Mouse (Mus musculus) erythroblast, adult 5-6 weeks (primary cell): Measurements from ENCODE around the gene Itprid2. TPM values are rescaled to one million over a fixed set of nuclear protein-coding genes. Genes with fewer than 3 reads are reported as not detected.

ENCODE experiments used
- ATAC-seq: replicated peaks from 2 replicates; pipeline ENCODE4 v1.8.0; 2016; ENCODE audit warnings: moderate number of reproducible peaks, mild to moderate bottlenecking, moderate TSS enrichment, inconsistent platforms; ENCODE audit not compliant: poor library complexity, low FRiP score, severe bottlenecking
- total RNA-seq, 2 experiments: library from RNA; stranded (forward) in 1 of 2; stranded (reverse) in 1 of 2; fragments of 150-400 nt in 1 of 2; fragments of 200-764, 138-1000 nt in 1 of 2; gene quantifications; 2 replicates each; pipeline versions ENCODE4 v1.2.3 to v1.2.4; 2015 to 2017; ENCODE audit warnings: low replicate concordance in 2 of 2

Itprid2 gene
- total RNA-seq, 2 experiments from 2014 or later, result 3.2 to 3.8 TPM

DNA sequence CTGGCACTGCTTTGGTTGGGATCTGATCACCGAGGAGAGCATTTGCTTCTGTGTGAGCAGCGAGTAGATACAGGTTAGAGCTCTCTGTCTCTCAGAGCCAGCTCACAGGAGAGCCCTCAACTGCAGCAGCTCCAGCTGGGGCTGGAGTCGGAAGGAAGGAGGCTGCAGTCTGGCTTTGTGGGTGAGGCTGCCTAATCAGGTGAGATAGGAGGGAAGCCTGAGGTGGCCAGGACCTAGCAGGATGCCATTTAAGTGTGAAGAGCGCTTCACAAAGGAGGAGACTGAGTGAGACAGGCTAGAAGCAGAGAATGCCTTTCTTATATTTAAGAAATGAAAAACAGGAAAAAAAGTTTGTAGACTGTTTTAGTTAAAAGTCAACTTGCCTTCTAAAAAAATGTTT is 11.9 kb downstream of the Itprid2 start:
- no peak for ATAC-seq

DNA sequence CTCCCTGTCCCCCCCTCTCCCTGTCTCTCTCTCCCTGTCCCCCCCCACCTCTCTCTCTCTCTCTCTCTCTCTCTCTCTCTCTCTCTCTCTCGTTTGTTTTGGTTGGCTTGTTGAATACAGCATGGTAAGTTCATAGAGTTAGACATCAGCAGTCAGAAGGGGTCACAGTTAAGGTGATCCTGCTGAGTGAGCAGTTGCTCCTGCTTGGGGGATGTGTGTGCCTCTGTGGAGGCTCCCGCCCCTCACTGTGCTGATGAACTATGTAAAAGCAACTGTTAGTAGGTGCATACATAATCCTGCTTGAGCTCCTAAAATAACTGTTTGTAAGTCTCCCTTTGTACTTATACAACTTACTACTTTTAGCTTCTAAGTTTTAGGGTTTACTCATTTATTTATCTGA is 12.6 kb downstream of the Itprid2 start:
- no peak for ATAC-seq

DNA sequence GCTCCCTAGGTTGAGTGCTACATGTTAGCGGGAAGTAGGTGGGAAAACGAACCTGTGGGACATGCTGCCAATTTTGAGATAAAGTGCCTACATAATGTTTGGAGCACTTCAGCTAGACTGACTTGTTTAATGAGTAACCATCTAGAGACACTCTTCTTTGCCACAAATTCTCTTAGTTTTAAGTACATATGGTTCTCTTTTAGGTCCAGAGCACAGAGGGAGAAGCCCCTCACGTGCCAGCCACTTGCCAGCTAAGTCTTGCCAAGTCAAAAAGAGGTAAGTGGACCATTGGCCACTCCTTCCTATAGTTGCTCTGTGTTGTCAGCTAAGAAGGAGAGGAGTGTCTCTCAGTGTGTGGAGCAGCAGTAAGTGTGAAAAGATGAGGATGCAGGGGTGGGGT is 16.0 kb downstream of the Itprid2 start:
- ATAC-seq, result no peak

DNA sequence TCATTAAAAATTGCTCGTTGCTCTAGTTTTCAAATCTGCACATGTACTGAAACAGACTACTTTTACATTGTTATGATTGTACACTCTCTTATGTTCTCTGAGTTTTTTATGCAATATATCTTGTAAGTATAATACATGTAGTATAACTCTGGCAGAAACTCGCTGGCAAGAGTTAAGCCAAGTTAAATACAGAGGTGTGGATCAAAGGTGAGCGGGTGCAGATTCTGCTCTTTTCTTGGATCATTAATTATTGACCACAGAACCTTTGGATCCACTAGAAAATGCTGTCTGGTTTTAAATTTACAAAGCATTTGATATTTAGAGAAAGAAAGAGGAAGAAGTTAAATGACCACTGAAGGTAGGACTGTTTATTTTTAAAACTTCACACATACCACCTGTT is 16.5 kb downstream of the Itprid2 start:
- no peak for ATAC-seq

DNA sequence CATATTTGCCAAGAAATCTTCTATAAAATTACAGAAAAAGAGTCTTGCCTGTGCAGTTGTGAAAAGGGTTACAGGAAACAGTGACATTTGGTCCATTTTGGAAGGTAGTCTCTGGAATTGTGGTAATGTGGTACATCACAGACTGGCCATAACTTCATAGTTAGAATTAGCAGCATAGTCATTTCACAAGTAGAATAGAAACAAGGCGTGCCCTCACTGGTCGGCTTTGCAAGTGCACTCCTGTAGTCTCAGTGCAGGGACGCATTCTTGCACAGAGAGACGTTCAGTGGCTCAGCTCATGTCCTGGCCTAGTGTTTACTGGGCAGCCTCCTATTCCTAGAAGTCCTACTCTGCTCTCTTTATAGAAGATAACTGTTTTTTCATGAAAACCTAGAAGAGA is 17.4 kb downstream of the Itprid2 start:
- no peak for ATAC-seq

DNA sequence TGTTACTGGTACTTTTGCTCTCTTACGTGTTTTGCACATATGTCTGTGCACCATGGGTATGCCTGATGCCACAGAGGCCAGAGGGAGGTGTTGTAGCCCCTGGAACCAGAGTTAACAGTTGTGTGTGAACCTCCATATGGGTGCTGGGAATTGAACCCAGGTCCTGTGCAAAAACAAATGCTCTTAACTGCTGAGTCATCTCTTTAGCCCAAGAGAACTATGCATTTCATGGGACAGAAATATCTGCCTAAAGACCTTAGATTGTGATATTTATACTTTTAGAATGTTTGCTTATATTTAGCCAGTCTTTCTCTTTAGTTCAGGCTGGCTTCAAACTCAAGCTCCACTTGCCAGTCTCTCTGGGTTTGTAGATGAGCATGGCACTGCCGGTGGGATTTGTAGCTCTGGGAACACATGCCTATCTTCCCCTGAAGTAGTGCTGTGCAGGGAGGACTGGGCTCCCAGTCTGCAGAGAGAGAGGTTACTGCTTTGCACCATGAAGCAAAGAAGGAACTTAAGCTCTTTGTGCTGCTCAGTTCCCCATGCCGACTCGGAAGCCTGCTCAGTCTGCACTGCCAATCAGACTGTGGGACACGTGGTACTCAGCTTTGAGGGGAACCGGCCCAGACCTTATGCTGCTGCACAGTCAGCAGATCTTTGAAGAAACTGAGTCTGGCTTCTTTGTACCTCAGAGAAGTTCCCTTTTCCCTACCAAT is 18.1 kb downstream of the Itprid2 start:
- no peak for ATAC-seq

DNA sequence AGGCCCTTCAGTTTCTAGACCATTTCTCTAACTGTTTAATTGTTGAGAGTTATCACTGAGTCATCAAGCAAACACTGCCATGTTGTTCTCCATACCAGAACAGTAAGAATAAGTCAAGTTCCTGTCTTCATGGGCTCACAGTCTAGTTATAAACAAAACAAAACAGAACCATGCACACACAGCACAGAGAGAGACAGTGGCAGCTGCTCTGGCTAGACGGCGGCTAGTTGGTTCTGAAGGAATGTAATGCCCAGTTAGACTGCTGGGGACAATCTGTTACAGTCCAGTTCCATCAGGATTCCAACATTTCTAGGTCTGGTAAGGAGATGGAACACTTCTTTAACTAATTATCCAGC is 18.6 kb downstream of the Itprid2 start:
- ATAC-seq, result no peak

DNA sequence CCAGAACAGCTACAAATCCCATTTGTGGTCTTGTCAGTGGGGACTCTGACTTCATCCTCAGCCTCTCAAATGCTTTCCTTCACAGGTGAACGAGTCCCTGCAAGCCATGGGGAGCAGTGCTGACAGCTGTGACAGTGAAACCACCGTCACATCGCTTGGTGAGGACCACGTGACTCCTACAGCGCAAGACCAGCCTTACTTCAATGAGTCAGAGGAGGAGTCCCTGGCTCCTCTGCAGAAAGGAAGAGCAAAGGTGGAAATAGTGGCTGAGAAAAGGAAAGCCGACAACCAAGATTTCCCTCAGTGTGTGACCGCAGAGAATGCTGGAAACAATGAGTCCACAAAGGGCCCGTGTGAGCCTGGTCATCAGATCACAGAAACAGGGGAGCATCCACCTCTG is 21.9 kb downstream of the Itprid2 start:
- no peak for ATAC-seq

DNA sequence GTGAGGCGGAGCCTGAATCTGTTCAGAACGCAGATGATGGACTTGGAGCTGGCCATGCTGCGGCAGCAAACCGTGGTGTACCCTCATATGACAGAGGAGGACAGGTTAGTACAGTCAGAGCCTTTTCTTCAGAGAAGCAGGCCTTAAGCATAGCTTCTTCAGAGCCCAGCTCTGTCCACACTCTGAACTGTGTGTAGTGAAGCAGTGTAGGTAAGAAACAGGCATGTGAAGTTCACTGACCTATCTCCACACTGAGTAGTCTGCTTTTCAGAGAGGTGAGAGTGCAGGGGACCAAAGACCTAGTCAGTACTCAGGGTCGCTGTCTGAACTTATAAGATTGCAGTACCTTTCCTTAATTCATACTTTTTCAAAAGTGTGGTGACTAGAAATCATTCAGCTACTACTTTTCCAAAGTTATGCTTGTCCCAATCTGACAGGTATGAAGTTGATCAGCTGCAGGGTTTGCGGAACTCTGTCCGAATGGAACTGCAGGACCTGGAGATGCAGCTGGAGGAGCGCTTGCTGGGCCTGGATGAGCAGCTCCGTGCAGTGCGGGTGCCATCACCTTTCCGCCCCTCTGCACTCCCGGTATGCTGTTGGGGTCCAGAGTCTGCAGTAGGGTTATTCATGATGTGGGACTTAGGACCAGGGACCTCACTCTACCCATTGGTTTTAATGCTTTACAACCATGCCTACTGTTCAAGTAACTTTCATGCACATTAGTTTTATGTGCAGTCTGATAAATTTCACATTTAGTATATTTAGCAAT is 25.4 kb downstream of the Itprid2 start:
- ATAC-seq, result no peak

DNA sequence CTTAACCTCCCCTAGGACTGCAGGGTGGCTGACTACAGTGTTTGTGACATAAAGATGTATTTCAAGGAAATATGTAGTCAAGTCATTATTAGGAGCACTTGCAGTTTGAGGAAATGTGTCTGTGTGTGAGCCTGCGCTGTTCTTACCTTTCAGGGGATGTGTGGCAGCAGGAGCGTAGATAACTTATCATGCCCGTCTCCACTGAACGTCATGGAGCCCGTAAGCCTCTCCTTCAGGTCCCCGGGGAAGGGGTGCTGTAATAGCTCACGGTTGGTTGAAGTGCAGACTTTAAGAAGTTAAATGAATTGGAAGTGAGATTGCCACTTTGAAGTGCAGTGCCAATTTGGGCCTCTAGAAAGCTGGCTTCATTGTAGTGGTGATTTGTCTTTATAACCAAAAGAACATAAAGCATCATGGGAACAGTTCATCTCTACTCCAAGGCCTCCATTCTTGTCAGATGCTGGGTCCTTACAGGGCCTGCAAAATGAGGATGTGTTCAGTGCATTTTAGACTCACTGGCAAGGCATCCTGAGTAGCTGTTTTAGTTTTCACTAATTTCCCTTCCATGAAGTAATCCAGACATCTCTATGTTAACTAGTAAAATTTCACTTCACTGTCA is 26.4 kb downstream of the Itprid2 start:
- ATAC-seq, result no peak

DNA sequence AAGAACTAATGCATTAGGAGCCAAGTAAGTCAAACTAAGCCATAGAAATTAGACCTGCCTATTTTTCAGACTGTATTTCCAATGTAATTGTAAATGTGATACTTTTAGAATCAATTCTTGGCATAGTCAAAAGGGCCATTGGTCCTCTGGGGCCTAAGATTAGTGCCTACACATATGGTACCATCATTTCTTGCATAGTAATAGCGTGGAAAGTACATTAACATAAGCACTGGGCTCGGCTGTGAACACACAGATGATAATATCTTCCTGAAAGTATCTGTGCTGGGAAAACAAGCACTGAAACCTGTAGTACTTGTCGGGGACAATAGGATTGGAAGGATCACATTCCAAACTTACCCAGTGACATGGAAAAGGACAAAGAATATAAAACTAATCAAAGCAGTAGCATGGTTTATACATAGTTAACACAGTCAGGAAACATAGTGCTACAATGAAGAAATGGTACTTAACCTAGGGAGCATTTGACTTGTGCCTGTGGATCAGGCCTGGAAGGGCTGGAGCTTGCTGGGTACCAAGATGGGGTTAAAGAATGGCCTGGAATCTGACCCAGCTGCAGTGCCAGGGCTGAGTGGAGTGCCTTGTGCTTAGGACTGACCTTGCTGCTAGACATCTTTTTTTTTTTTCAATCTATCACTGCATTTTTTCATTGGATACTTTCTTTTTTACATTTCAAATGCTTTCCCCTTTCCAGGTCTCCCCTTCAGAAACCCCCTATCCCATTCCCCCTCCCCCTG is 29.6 kb downstream of the Itprid2 start:
- ATAC-seq, result no peak

DNA sequence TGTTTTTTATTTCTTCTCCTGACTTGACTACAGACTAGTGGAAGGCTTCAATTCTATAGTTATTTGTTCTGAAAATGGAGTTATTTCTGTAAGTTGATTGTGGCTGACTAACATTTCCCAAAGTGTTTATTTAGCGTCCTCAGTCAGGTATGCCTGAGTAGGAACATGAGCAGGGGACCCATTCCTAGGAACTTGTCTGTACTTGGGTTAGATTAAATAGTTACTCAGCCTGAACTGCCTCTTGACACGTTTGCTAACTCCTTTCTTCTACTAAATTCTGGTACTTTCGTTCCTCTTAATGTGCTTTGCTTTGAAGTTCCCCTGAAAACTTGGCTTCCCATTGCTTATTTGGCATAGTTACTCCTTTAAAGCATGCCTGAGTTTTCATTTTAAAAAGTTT is 30.3 kb downstream of the Itprid2 start:
- no peak for ATAC-seq

DNA sequence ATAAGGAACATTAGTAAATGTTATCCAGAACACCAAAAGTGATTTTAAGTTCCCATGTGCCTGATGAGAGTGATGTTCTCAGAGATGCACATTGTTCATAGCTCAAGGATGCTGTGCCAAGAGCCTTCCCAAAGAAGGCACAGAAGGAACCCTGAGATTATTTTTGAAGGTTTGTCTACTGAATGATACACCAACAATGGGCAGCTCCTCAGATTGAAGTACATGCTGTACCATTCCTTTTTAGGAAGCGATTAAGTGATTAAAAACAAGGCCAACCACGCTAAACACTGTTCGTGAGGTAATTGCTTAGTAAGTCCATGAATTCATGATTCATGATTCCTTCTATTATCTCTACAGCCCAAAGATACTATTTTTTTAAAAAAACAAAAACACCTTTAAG is 40.1 kb downstream of the Itprid2 start:
- no peak for ATAC-seq

DNA sequence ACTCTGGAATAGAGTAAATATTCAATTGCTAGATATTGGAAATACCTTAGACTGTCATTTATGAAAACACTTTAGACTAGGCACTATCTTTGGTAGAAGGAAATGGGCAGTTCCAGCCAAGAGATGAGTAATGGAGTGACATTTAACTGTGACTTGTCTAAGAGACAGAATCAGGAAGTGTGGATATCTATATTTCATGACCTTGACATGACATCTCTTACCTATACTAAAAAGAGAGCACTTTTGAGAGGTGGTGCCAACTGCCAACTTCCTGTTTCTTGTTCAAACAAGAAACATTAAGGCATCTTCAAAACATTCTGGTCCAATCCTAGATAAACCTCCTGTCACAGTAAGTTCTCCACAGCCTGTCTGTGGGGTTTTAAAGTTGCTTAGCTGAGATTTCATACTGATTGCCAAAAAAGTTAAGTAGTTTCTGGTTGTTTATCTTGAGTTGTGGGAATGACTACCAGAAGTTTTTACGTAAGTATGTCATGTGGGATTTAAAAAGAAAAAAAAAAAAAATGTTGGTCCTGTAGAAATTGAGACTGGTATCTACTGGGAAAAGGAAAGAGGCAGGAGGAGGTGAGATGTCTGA is 42.6 kb downstream of the Itprid2 start:
- no peak for ATAC-seq

DNA sequence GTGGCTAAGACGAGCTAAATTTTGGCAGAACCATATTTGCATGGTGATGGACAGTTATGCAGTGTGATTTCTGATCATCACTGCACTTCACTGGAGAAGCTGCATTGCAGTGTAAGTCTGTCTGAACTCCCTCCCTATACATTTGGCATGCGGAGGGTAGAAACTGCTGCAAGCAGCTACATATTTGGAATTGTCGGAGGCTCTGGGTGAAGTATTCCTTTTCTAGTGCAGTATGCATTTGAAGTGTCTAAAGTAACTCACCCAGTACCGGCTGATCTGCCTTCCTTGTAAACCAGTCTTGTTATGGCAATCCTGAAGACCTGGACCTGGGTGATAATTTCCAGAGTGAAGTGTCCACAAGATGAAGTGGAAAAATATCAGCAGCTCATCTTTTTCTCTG is 46.5 kb downstream of the Itprid2 start:
- no peak for ATAC-seq

DNA sequence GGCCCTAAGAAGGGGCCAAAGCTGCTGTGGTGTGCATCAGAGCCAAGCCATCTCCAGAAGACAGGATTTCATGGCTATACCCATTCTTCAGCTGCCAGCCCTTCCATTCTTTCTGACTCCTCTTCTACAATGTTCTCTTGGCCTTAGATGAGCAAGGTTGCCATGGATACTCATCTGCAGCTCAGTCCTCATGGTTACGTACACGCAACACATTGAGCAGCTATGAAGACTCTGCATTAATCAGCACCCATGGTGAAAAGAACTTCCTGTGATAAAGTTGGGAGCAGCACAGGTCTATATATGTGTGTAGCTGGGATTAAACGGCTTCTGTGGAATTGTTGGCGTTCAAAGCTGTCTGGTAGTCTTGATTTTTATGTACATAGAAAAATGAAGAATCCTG is 48.1 kb downstream of the Itprid2 start:
- no peak for ATAC-seq

DNA sequence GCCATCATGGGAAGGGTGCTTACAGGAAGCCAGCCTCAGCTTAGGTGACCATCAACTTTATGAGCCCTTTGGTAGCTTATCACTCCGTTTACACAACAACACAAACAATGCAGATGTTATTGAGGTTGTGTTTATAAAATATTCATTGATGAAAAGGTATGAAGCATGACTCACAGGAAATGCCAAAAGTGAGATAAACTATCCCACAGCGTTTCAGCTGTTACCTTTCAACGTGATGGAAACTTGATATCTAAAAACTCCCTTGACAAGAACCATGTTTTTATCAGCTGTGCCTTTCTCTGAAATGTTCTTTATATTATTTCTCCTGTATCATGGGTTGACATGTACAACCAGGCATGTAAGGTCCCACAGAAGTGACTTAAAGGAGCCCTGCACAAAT is 55.7 kb downstream of the Itprid2 start:
- ATAC-seq, result no peak

DNA sequence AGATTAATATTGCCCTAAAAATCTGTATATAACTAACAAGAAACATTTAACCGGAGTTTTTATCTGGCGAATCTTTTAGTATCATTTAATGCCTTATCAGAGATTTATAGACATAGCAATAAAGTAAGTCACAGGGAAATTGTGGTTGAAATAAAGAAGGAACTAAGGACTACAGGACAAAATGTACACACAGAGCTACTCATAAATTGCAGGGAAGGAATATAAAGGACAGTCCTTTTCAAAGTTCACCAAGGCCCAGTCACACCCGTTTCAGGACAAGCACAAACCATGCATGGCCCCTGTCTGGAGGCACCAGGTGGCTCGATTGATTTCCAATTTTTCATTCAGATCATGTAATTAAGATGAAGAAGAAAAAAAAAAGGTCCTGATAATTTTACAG is 60.0 kb downstream of the Itprid2 start:
- ATAC-seq, result no peak

DNA sequence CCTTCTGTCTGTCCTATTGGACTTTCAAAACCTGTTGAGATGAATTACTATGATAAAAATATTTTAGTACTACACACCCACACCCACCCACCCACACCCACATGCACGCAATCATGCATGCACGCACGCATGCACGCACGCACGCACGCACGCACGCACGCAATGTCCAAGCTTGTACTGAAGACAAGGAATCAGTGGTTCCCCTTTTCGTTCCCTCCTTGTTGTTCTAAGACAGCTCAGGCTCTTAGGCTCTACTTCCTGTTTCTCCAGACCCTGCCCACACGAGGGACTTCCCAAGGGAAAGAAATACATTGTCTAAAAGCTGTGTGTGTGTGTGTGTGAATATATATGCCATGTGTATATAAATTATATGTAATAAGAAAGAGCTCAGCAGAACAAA is 60.8 kb downstream of the Itprid2 start:
- ATAC-seq, result no peak
